ENCODE assay signal across 27 mouse cellular contexts in genomic region chr13:28856472-28856871, GRCm38 (mm10).
A peak's percentile ranks its signal among the peaks of the same experiment; 100 is the strongest.
DNase-seq lines count a peak whose midpoint lies in the region; ATAC-seq lines count a peak whose summit lies in the region.
"Had no signal": no experiment of that assay in that cellular context is flagged by ENCODE, and none has a peak within 500 bp of the region (broad histone marks: within the 10 kb centered on the region; RNA-seq: fewer than 3 reads in every experiment).

No protein-coding gene starts in this region.

- 81% methylated on average over 4 of the region's 4 CpGs for WGBS in forebrain, embryonic 16.5 days
- 90% methylated on average over 4 of the region's 4 CpGs for WGBS in forebrain, embryonic 13.5 days
- 78% methylated on average over 4 of the region's 4 CpGs for WGBS in neural tube, embryonic 12.5 days
- 86% methylated on average over 4 of the region's 4 CpGs for WGBS in neural tube, embryonic 15.5 days

- peaks cover 29% of the 10 kb centered on the region for H3K4me1 ChIP-seq in forebrain, embryonic 16.5 days (replicated peaks; ENCODE audit: control insufficient read depth, insufficient read depth, low read length)
- peaks cover 35% of the 10 kb centered on the region for H3K4me1 ChIP-seq in forebrain, embryonic 13.5 days
- H3K4me1 ChIP-seq in neural tube, embryonic 12.5 days, result peaks cover 22% of the 10 kb centered on the region
- H3K4me1 ChIP-seq in neural tube, embryonic 15.5 days, result peaks cover 18% of the 10 kb centered on the region
- H3K4me1 ChIP-seq: intestine, embryonic 15.5 days had no signal

- H3K27me3 ChIP-seq in forebrain, embryonic 16.5 days (replicated peaks; ENCODE audit: control insufficient read depth, insufficient read depth, low read length), result no peaks in the 10 kb centered on the region
- H3K27me3 ChIP-seq in forebrain, embryonic 13.5 days, result no peaks in the 10 kb centered on the region
- H3K27me3 ChIP-seq in neural tube, embryonic 12.5 days (replicated peaks), result no peaks in the 10 kb centered on the region
- no peaks in the 10 kb centered on the region for H3K27me3 ChIP-seq in neural tube, embryonic 15.5 days (replicated peaks)
- H3K27me3 ChIP-seq: embryonic facial prominence, embryonic 13.5 days; forebrain, embryonic 12.5 days; heart, embryonic 12.5 days; heart, embryonic 15.5 days; hindbrain, embryonic 12.5 days; intestine, embryonic 15.5 days had no signal

- no peak overlapping the region for H3K4me3 ChIP-seq in forebrain, embryonic 16.5 days (replicated peaks; ENCODE audit: low read length)
- H3K4me3 ChIP-seq in forebrain, embryonic 13.5 days, result no peak overlapping the region
- no peak overlapping the region for H3K4me3 ChIP-seq in neural tube, embryonic 12.5 days
- no peak overlapping the region for H3K4me3 ChIP-seq in neural tube, embryonic 15.5 days (replicated peaks)
- H3K4me3 ChIP-seq: embryonic facial prominence, embryonic 10.5 days; embryonic facial prominence, embryonic 13.5 days; erythroblast, embryonic 14.5 days; forebrain, embryonic 12.5 days; heart, embryonic 12.5 days; heart, embryonic 15.5 days; hindbrain, embryonic 12.5 days; intestine, embryonic 15.5 days had no signal

- peaks cover 6% of the 10 kb centered on the region; the same call in 1 of the 2 replicates for H3K9me3 ChIP-seq in forebrain, embryonic 16.5 days (ENCODE audit: control insufficient read depth, low read length)
- peaks cover 7% of the 10 kb centered on the region; the same call in 1 of the 2 replicates for H3K9me3 ChIP-seq in forebrain, embryonic 13.5 days (replicated peaks)
- 0 out of 2 replicates have a peak, but pooled peaks cover 15% of the 10 kb centered on the region for H3K9me3 ChIP-seq in neural tube, embryonic 12.5 days
- no peaks in the 10 kb centered on the region for H3K9me3 ChIP-seq in neural tube, embryonic 15.5 days (replicated peaks)
- H3K9me3 ChIP-seq: embryonic facial prominence, embryonic 13.5 days; heart, embryonic 12.5 days; heart, embryonic 15.5 days; intestine, embryonic 15.5 days had no signal

- H3K9ac ChIP-seq in forebrain, embryonic 16.5 days (replicated peaks; ENCODE audit: low read depth, low read length), result no peak overlapping the region
- H3K9ac ChIP-seq in forebrain, embryonic 13.5 days, result no peak overlapping the region
- no peak overlapping the region for H3K9ac ChIP-seq in neural tube, embryonic 12.5 days
- H3K9ac ChIP-seq in neural tube, embryonic 15.5 days (replicated peaks), result no peak overlapping the region
- H3K9ac ChIP-seq: embryonic facial prominence, embryonic 13.5 days; forebrain, embryonic 12.5 days; heart, embryonic 12.5 days; heart, embryonic 15.5 days; hindbrain, embryonic 12.5 days; intestine, embryonic 15.5 days had no signal

- no peak overlapping the region for H3K4me2 ChIP-seq in forebrain, embryonic 16.5 days (ENCODE audit: low read length)
- H3K4me2 ChIP-seq in forebrain, embryonic 13.5 days, result no peak overlapping the region
- 0 out of 2 replicates have a peak overlapping the region, but pooled peaks have one; percentile 12 for H3K4me2 ChIP-seq in neural tube, embryonic 12.5 days (replicated peaks)
- no peak overlapping the region for H3K4me2 ChIP-seq in neural tube, embryonic 15.5 days
- H3K4me2 ChIP-seq: embryonic facial prominence, embryonic 13.5 days; forebrain, embryonic 12.5 days; heart, embryonic 12.5 days; heart, embryonic 15.5 days; hindbrain, embryonic 12.5 days; intestine, embryonic 15.5 days had no signal

- DNase-seq in kidney, adult 11 months, result no peak
- no peak for DNase-seq in lung, postnatal 14 days
- DNase-seq: adrenal gland, adult 8-10 months; adrenal gland, postnatal 25 days; cerebellum, adult 18-20 months; cerebellum, adult 9-10 months; cerebellum, postnatal 25 days; embryo, embryonic 11 days; gastrocnemius, postnatal 10 days; heart, adult 18-20 months; heart, postnatal 10 days; heart, postnatal 36 days had no signal

- peaks cover 2% of the 10 kb centered on the region for H3K36me3 ChIP-seq in forebrain, embryonic 16.5 days (ENCODE audit: control insufficient read depth, insufficient read depth)
- H3K36me3 ChIP-seq in forebrain, embryonic 13.5 days (ENCODE audit: poor library complexity, severe bottlenecking), result peaks cover 16% of the 10 kb centered on the region
- no peaks in the 10 kb centered on the region for H3K36me3 ChIP-seq in neural tube, embryonic 12.5 days
- H3K36me3 ChIP-seq in neural tube, embryonic 15.5 days, result no peaks in the 10 kb centered on the region
- H3K36me3 ChIP-seq: heart, embryonic 12.5 days; heart, embryonic 15.5 days; intestine, embryonic 15.5 days had no signal

- peak overlapping the region; percentile 56 for H3K27ac ChIP-seq in forebrain, embryonic 16.5 days (ENCODE audit: low read length)
- no peak overlapping the region for H3K27ac ChIP-seq in forebrain, embryonic 13.5 days
- H3K27ac ChIP-seq in neural tube, embryonic 12.5 days, result no peak overlapping the region
- no peak overlapping the region for H3K27ac ChIP-seq in neural tube, embryonic 15.5 days (replicated peaks)
- H3K27ac ChIP-seq: embryonic facial prominence, embryonic 10.5 days; embryonic facial prominence, embryonic 13.5 days; forebrain, embryonic 12.5 days; heart, embryonic 15.5 days; hindbrain, embryonic 12.5 days; intestine, embryonic 15.5 days had no signal

- ATAC-seq in forebrain, embryonic 16.5 days, result no peak
- ATAC-seq in forebrain, embryonic 13.5 days, result no peak
- ATAC-seq in neural tube, embryonic 12.5 days (ENCODE audit: low FRiP score, low read depth), result no peak
- ATAC-seq in neural tube, embryonic 15.5 days (ENCODE audit: low FRiP score), result no peak
- peak; percentile 58 to 63; a peak in 3 of 4 replicates for ATAC-seq in hematopoietic stem cell, adult 5-6 weeks (replicated peaks in 1 of 2; ENCODE audit: insufficient read depth in 1 of 2, low FRiP score in 2 of 2, low TSS enrichment in 1 of 2, low read depth in 1 of 2, poor library complexity in 2 of 2, severe bottlenecking in 2 of 2)
- ATAC-seq: activated CD4-positive, CD25-positive, alpha-beta regulatory T cell, adult 4 months; hindbrain, embryonic 16.5 days; intestine, embryonic 15.5 days had no signal

Comparison
In these comparisons a context has a peak if more than half of its experiments do, and no peak if none do; other contexts are left out.
1. ATAC-seq: peak in hematopoietic stem cell, adult 5-6 weeks (2 of 2); none in forebrain, embryonic 16.5 days (single experiment), forebrain, embryonic 13.5 days (single experiment), neural tube, embryonic 12.5 days (single experiment) and neural tube, embryonic 15.5 days (single experiment).